Mouse (Mus musculus): ENCODE results near the gene Slc16a10.

The Slc16a10 gene

GRCm38 (mm10) chr10:40067529-40067928, 74.5 kb downstream of the Slc16a10 start:
- DNase-seq (ENCODE audit: low read depth): no peak

- DNase-seq (ENCODE audit: low read depth): no peak
These were observed 75.0 kb downstream of the Slc16a10 start for GRCm38 (mm10) chr10:40067071-40067470.

GRCm38 (mm10) chr10:40065357-40065756, 76.7 kb downstream of the Slc16a10 start:
- DNase-seq (ENCODE audit: low read depth): no peak

DNA sequence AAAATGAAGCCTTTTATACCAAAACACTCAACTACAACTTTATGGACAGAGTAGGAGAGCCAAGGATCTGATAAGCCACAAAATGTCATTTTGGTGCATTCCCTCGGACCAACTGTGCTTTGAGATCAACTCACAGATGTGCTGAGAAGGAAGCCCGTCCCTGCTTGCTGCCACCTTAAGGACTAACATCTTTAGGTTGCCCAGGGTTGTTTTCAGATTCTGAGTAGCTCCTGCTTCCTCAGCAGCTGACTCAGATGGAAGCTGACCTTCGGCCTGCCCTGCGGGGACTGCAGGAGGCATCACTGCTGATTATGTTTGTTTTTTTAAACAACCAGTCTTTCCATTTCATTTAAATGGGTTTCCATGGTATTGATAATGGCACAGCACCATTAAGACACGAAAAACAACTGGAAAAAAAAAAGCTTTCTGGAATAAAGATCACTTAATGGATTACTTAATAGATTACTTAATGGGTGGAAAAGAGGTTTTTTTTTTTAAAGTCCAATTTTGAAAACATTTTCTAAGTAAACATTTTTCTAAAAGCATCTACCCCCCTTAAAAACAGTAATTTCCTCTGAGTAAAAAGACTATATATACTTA, 78.7 kb downstream of the Slc16a10 start:
- no peak for DNase-seq (ENCODE audit: low read depth)

DNA sequence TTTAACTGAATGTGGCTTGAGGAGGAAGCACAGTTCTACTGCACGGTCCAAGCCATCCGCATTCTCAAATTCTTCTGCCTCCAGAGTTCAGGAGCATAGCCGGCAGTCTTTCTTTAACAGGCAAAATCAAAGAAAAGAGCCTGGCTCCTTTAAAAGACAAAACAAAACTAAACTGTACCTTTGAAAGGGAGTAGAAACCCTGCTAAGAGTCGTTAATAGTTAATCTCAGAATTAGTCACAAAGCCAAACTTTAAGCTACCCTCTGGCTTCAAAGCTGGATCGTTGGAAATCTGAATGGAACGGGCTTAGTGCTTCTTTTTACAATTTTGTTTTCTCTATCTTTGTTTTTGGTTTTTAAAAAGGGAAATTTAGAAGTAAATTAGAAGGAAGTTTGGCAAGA, 79.2 kb downstream of the Slc16a10 start:
- no peak for DNase-seq (ENCODE audit: low read depth)

- no peak for DNase-seq (ENCODE audit: low read depth)
These were observed 80.1 kb downstream of the Slc16a10 start for GRCm38 (mm10) chr10:40061926-40062325.

DNA sequence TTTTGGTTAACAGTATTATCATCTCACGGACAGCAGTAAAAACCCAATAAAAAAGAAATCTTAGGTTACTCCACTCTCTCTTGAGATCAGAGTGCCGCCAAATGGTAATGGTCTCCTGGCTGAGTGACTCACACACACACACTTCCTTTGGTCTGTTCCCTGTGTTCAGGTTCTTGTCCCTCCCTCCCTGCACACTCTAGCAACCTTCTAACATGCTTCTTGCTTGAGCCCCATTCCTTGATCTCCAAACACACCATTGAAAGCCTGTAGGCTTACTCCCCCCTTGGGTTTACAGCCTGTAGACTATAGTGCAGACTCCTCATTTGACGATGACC, 83.3 kb downstream of the Slc16a10 start:
- DNase-seq (ENCODE audit: low read depth): no peak

- DNase-seq (ENCODE audit: low read depth): no peak
These were observed 83.8 kb downstream of the Slc16a10 start for GRCm38 (mm10) chr10:40058062-40058785.

DNA sequence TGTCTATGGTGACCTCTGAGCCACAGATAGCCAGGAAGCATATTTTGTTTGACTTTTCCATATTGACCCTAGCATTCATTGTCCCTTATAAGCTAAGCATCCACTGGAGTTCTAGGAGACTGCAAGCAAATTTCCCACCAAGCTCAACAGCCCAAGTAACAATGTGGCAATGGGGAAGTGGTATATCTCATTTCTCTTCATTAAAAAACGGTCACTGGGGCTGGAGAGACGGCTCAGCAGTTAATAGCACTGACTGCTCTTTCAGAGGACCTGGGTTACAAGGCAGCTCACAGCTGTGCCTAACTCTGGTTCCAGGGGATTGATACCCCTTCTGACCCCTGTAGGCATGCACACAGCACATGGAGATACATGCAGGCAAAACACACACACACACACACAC, 84.4 kb downstream of the Slc16a10 start:
- no peak for DNase-seq (ENCODE audit: low read depth)

GRCm38 (mm10) chr10:40054455-40054854, 87.6 kb downstream of the Slc16a10 start:
- DNase-seq (ENCODE audit: low read depth): no peak

- no peak for DNase-seq (ENCODE audit: low read depth)
These were observed 88.2 kb downstream of the Slc16a10 start for GRCm38 (mm10) chr10:40053896-40054295.

- no peak for DNase-seq (ENCODE audit: low read depth)
These were observed 88.7 kb downstream of the Slc16a10 start for GRCm38 (mm10) chr10:40053257-40053895.

DNA sequence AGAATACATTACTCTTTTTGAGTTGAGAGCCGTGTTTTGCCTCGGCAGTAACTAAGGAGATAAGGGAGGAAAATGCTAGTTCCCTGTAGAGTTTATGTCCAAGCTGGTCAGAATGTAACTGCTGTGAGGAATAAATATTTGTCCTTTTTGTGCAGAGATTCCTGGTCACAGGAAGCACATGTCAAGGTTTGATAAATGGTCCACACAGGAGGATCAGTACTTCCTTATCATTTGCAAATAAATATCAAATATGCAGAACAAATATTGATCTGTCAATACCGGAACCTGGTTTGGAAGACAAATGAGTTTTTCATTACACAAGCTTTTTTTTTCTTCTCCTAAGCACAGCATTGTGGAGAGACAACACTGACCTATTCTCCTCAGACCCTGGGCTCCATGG, 90.1 kb downstream of the Slc16a10 start:
- no peak for DNase-seq (ENCODE audit: low read depth)

GRCm38 (mm10) chr10:40050763-40051162, 91.3 kb downstream of the Slc16a10 start:
- no peak for DNase-seq (ENCODE audit: low read depth)

GRCm38 (mm10) chr10:40041339-40041738, 100.7 kb downstream of the Slc16a10 start:
- no peak for DNase-seq (ENCODE audit: low read depth)

- DNase-seq (ENCODE audit: low read depth): no peak
These were observed 105.1 kb downstream of the Slc16a10 start for GRCm38 (mm10) chr10:40036686-40037560.

DNA sequence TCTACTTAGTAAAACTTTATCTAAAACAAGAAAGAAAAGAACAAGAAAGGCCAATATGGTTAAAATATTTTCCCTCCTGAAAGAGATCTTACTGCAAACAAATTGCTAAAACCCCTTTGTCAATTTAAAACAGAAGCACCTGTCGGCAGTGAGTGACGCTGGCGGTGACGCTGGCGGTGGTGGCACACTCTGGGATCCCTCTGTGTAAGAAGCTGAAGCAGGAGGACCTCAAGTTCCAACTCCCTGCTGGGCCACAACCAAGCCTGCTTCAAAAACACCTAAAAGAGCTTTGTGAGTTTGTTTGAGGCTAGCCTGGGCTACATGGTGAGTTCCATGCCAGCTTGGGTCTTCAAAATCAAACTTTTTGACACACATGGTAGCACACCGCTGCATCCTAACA, 107.1 kb downstream of the Slc16a10 start:
- DNase-seq (ENCODE audit: low read depth): no peak

DNA sequence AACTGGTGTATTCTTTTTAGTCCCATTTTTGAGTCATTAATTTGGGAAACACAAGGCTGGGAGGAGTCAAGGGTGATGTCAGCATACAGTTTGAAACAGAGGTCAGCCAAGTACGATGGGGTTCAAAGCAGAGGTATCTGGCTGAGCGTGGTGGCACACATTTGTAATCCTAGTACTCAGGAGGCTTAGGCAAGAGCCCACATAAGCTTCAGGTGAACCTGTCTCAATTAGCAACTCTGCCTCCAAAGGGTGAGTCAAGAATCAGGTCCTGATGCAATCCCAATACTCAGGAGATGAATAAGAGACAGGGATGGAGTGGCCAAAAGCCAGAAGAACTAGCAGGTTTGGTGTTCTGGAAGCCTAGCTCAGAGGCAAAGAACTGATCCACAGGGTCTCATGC, 109.2 kb downstream of the Slc16a10 start:
- no peak for DNase-seq (ENCODE audit: low read depth)

GRCm38 (mm10) chr10:40030716-40031115, 111.3 kb downstream of the Slc16a10 start:
- DNase-seq (ENCODE audit: low read depth): no peak

- no peak for DNase-seq (ENCODE audit: low read depth)
These were observed 112.4 kb downstream of the Slc16a10 start for GRCm38 (mm10) chr10:40029610-40030009.

DNA sequence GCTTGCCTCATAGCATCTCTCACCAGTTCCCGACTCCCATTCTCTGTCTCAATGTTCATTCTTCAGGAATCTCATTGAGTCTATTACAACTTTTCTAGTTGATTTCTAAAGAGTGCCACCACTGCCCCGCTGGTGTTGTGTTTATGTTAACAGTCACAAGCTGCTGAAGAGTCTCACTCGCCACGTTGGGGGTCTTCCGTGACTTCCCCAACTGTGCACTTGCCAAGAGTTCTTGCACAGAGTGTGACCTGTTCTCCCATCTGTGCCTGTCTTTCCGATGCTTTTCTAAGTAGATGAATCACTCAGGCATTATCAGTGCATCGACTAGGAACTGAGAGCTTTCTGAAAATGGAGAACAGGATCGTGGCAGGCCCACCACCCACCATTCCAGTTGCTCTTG, 114.0 kb downstream of the Slc16a10 start:
- DNase-seq (ENCODE audit: low read depth): no peak

GRCm38 (mm10) chr10:40026546-40026945, 115.5 kb downstream of the Slc16a10 start:
- no peak for DNase-seq (ENCODE audit: low read depth)

GRCm38 (mm10) chr10:40025560-40025959, 116.5 kb downstream of the Slc16a10 start:
- DNase-seq (ENCODE audit: low read depth): no peak
